ENCODE assay signal across 15 mouse cellular contexts in the genomic region with DNA sequence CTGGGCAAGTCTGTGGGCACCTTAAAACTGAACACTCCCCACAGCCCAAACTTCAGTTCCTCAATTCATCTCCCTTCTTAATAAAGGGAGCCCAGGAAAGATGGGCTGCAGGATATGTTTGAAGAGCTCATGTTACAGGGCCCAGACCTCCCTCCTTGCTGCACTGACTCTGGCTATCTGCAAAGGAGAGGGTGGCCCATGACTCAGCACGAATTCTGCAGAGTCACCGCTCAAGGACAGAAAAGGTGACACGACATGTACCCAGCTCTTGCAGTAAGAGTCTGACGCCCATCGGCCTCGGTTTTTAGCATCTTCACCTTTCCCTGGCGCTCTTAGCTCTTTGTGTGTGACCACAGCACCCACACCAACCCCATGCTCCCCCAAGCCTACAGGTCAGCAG. TPM values are rescaled to one million over a fixed set of nuclear protein-coding genes. Genes with fewer than 3 reads are reported as not detected.
DNase-seq lines count a peak whose midpoint lies in the region; ATAC-seq and TF ChIP-seq lines count a peak whose summit lies in the region.
"Had no signal": no experiment of that assay in that cellular context is flagged by ENCODE, and none has a peak within 500 bp of the region (broad histone marks: within the 10 kb centered on the region; RNA-seq: fewer than 3 reads in every experiment).

No protein-coding gene starts in this region.

- DNase-seq in heart, adult 2 months: no peak
- peak; percentile 83 for DNase-seq in adrenal gland, adult 2 months
- DNase-seq in yolk sac, embryonic 10.5 days (ENCODE audit: low spot score): peak; percentile 29
- no peak for DNase-seq in cerebellum, postnatal 25 days
- DNase-seq in hindbrain, embryonic 11.5 days (ENCODE audit: low spot score): no peak
- no peak for DNase-seq in urinary bladder, postnatal 36 days (ENCODE audit: low spot score in 2 of 2)
- DNase-seq: heart, adult 18-20 months; kidney, adult 2 months had no signal

- H3K9ac ChIP-seq in heart, embryonic 11.5 days (ENCODE audit: low read depth, low read length): no peak overlapping the region
- no peak overlapping the region for H3K9ac ChIP-seq in heart, adult 2 months (ENCODE audit: low read depth, low read length)
- no peak overlapping the region for H3K9ac ChIP-seq in hindbrain, embryonic 11.5 days (ENCODE audit: low read depth, low read length)
- H3K9ac ChIP-seq: hindbrain, embryonic 13.5 days; limb, embryonic 15.5 days had no signal

- no peaks in the 10 kb centered on the region for H3K4me1 ChIP-seq in heart, embryonic 11.5 days (ENCODE audit: control insufficient read depth, insufficient read depth, low read length)
- no peaks in the 10 kb centered on the region for H3K4me1 ChIP-seq in heart, adult 2 months (ENCODE audit: control insufficient read depth, insufficient read depth, low read length)
- H3K4me1 ChIP-seq in hindbrain, embryonic 11.5 days (replicated peaks; ENCODE audit: control insufficient read depth, insufficient read depth, low read length): no peaks in the 10 kb centered on the region
- H3K4me1 ChIP-seq: hindbrain, embryonic 13.5 days; limb, embryonic 15.5 days had no signal

- ATAC-seq in heart, embryonic 11.5 days (replicated peaks; ENCODE audit: insufficient number of reproducible peaks, low FRiP score, low TSS enrichment): peak; percentile 84
- ATAC-seq in erythroblast, adult 5-6 weeks (replicated peaks; ENCODE audit: low FRiP score, poor library complexity, severe bottlenecking): peak; percentile 79
- ATAC-seq in hindbrain, embryonic 11.5 days (ENCODE audit: low FRiP score): no peak

- no peaks in the 10 kb centered on the region for H3K36me3 ChIP-seq in heart, embryonic 11.5 days (ENCODE audit: control insufficient read depth, insufficient read depth, low read length)
- H3K36me3 ChIP-seq in heart, adult 2 months (ENCODE audit: control insufficient read depth, insufficient read depth, low read length): no peaks in the 10 kb centered on the region
- no peaks in the 10 kb centered on the region for H3K36me3 ChIP-seq in hindbrain, embryonic 11.5 days (ENCODE audit: control insufficient read depth, insufficient read depth, low read length)
- H3K36me3 ChIP-seq: limb, embryonic 15.5 days had no signal

- H3K27ac ChIP-seq in heart, embryonic 11.5 days (ENCODE audit: low read depth, low read length): peak overlapping the region; percentile 73
- H3K27ac ChIP-seq in heart, adult 2 months: no peak overlapping the region
- no peak overlapping the region for H3K27ac ChIP-seq in hindbrain, embryonic 11.5 days (ENCODE audit: low read depth, low read length)
- H3K27ac ChIP-seq: hindbrain, embryonic 13.5 days; limb, embryonic 15.5 days; macrophage had no signal

- TF ChIP-seq EP300 in heart, adult 2 months (IDR thresholded peaks at IDR 0.05; ENCODE audit: insufficient read depth, low read depth, low read length): no peak

- H3K79me2 ChIP-seq in heart, adult 2 months (replicated peaks; ENCODE audit: control insufficient read depth, insufficient read depth, low read length): no peaks in the 10 kb centered on the region

- intact Hi-C loops in heart, adult 2 months (cut with DNase I): no loop called here

- 0 out of 2 replicates have a peak, but pooled peaks cover 4% of the 10 kb centered on the region for H3K27me3 ChIP-seq in heart, embryonic 11.5 days (ENCODE audit: control insufficient read depth, insufficient read depth, low read length)
- H3K27me3 ChIP-seq in heart, adult 2 months (ENCODE audit: control insufficient read depth, insufficient read depth, low read length): no peaks in the 10 kb centered on the region
- H3K27me3 ChIP-seq in hindbrain, embryonic 11.5 days (ENCODE audit: control insufficient read depth, insufficient read depth, low read length): no peaks in the 10 kb centered on the region
- H3K27me3 ChIP-seq: hindbrain, embryonic 13.5 days; limb, embryonic 15.5 days had no signal

- H3K9me3 ChIP-seq in heart, embryonic 11.5 days (replicated peaks; ENCODE audit: control insufficient read depth, low read length): no peaks in the 10 kb centered on the region
- H3K9me3 ChIP-seq in hindbrain, embryonic 11.5 days (ENCODE audit: control insufficient read depth, low read length): no peaks in the 10 kb centered on the region
- H3K9me3 ChIP-seq: hindbrain, embryonic 13.5 days; limb, embryonic 15.5 days had no signal

- TF ChIP-seq POLR2A in heart, adult 2 months (IDR thresholded peaks at IDR 0.05; ENCODE audit: insufficient read depth, low read depth, low read length): no peak

- 57% methylated on average over 7 of the region's 7 CpGs for WGBS in heart, embryonic 11.5 days (ENCODE audit: insufficient replicate concordance)
- WGBS in heart, adult 2 months: 69% methylated on average over 7 of the region's 7 CpGs
- 71% methylated on average over 7 of the region's 7 CpGs for WGBS in hindbrain, embryonic 11.5 days

- no peak for TF ChIP-seq CTCF in heart, adult 2 months (IDR thresholded peaks at IDR 0.05)

- peak overlapping the region; percentile 22; the same call in 1 of the 2 replicates for H3K4me2 ChIP-seq in heart, embryonic 11.5 days
- H3K4me2 ChIP-seq in hindbrain, embryonic 11.5 days (replicated peaks; ENCODE audit: low read depth, low read length): no peak overlapping the region
- H3K4me2 ChIP-seq: hindbrain, embryonic 13.5 days; limb, embryonic 15.5 days had no signal

- no peak overlapping the region for H3K4me3 ChIP-seq in heart, embryonic 11.5 days (ENCODE audit: low read depth, low read length)
- H3K4me3 ChIP-seq in heart, adult 2 months: no peak overlapping the region
- no peak overlapping the region for H3K4me3 ChIP-seq in hindbrain, embryonic 11.5 days (ENCODE audit: low read depth, low read length)
- H3K4me3 ChIP-seq: hindbrain, embryonic 13.5 days; limb, embryonic 15.5 days had no signal

RNA-seq across cellular contexts. Expression of gene Gprin2, which starts 11.1 kb away (rescaled TPM):
- 0.04 and 0.08 TPM in 2 replicates for polyA plus RNA-seq in heart, embryonic 11.5 days (2014; fragmentation: Nextera tagmentation; extraction: Ambion mirVana)
- under 1 TPM; 0.23 to 0.26 TPM for total RNA-seq in heart, adult 2 months (2021)
- 0.10 and 0.20 TPM in 2 replicates for polyA plus RNA-seq in heart, adult 2 months (2012; rRNA removed)
- total RNA-seq in adrenal gland, adult 2 months (2021): 1 to 10 TPM; 1.4 to 2.8 TPM
- 0.85 and 1.3 TPM in 2 replicates for polyA plus RNA-seq in adrenal gland, adult 2 months (2012; rRNA removed)
- total RNA-seq in erythroblast, adult 5-6 weeks (2015; ENCODE audit: low replicate concordance): not detected in 2 replicates
- not detected in 2 replicates for total RNA-seq in erythroblast, adult 5-6 weeks (2017; ENCODE audit: low replicate concordance)
- polyA plus RNA-seq in hindbrain, embryonic 11.5 days (2014; fragmentation: Nextera tagmentation; extraction: Ambion mirVana): 0.33 and 0.74 TPM in 2 replicates
- total RNA-seq: neutrophil, adult 5-6 weeks had no signal
- polyA plus RNA-seq: macrophage had no signal

RNA-seq across cellular contexts. Expression of gene Syt15, which starts 29.0 kb away (rescaled TPM):
- polyA plus RNA-seq in heart, embryonic 11.5 days (2014; fragmentation: Nextera tagmentation; extraction: Ambion mirVana): 0.16 TPM in 1 of 2 replicates, not detected in the other
- under 1 TPM; 0.43 to 0.78 TPM for total RNA-seq in heart, adult 2 months (2021)
- polyA plus RNA-seq in heart, adult 2 months (2012; rRNA removed): 1.5 and 1.6 TPM in 2 replicates
- total RNA-seq in adrenal gland, adult 2 months (2021): under 1 TPM; 0.17 to 0.24 TPM
- 0.52 and 0.85 TPM in 2 replicates for polyA plus RNA-seq in adrenal gland, adult 2 months (2012; rRNA removed)
- total RNA-seq in erythroblast, adult 5-6 weeks (2015; ENCODE audit: low replicate concordance): not detected in 2 replicates
- not detected in 2 replicates for total RNA-seq in erythroblast, adult 5-6 weeks (2017; ENCODE audit: low replicate concordance)
- 0.32 TPM in 1 of 2 replicates, not detected in the other for polyA plus RNA-seq in hindbrain, embryonic 11.5 days (2014; fragmentation: Nextera tagmentation; extraction: Ambion mirVana)
- total RNA-seq: neutrophil, adult 5-6 weeks had no signal
- polyA plus RNA-seq: macrophage had no signal

RNA-seq across cellular contexts. Expression of gene Npy4r, which starts 38.1 kb away (rescaled TPM):
- polyA plus RNA-seq in heart, embryonic 11.5 days (2014; fragmentation: Nextera tagmentation; extraction: Ambion mirVana): 0.20 and 0.23 TPM in 2 replicates
- total RNA-seq in heart, adult 2 months (2021): under 1 TPM; 0.08 to 0.18 TPM
- polyA plus RNA-seq in heart, adult 2 months (2012; rRNA removed): 0.80 and 1.1 TPM in 2 replicates
- total RNA-seq in adrenal gland, adult 2 months (2021): under 1 TPM; 0.09 to 0.10 TPM
- 0.02 and 0.15 TPM in 2 replicates for polyA plus RNA-seq in adrenal gland, adult 2 months (2012; rRNA removed)
- total RNA-seq in erythroblast, adult 5-6 weeks (2015; ENCODE audit: low replicate concordance): not detected in 2 replicates
- total RNA-seq in erythroblast, adult 5-6 weeks (2017; ENCODE audit: low replicate concordance): not detected in 2 replicates
- 0.04 TPM in 1 of 2 replicates, not detected in the other for polyA plus RNA-seq in hindbrain, embryonic 11.5 days (2014; fragmentation: Nextera tagmentation; extraction: Ambion mirVana)
- total RNA-seq: neutrophil, adult 5-6 weeks had no signal
- polyA plus RNA-seq: cortical plate, adult 2 months; limb, embryonic 15.5 days; macrophage had no signal

Comparison
In these comparisons a context has a peak if more than half of its experiments do, and no peak if none do; other contexts are left out.
1. DNase-seq: peak in adrenal gland, adult 2 months (single experiment) and yolk sac, embryonic 10.5 days (single experiment); none in heart, adult 2 months (0 of 2), cerebellum, postnatal 25 days (0 of 2), hindbrain, embryonic 11.5 days (single experiment) and urinary bladder, postnatal 36 days (0 of 2).